Comparison of ENCODE assay signal across 24 mouse cellular contexts in genomic region chr11:62087051-62087450, GRCm38 (mm10).
DNase-seq lines count a peak whose midpoint lies in the region; ATAC-seq and TF ChIP-seq lines count a peak whose summit lies in the region.
"Had no signal": no experiment of that assay in that cellular context is flagged by ENCODE, and none has a peak within 500 bp of the region (broad histone marks: within the 10 kb centered on the region; RNA-seq: fewer than 3 reads in every experiment).

No protein-coding gene starts in this region.

- H3K27ac ChIP-seq in intestine, embryonic 14.5 days (ENCODE audit: low read depth): peak overlapping the region; percentile 17; the same call in 1 of the 2 replicates
- H3K27ac ChIP-seq in intestine, postnatal 0 days (ENCODE audit: low read depth, low read length): no peak overlapping the region
- peak overlapping the region; percentile 98 for H3K27ac ChIP-seq in embryonic fibroblast, embryonic 13.5 days (ENCODE audit: insufficient read depth, low read length)
- H3K27ac ChIP-seq: embryonic facial prominence, embryonic 13.5 days; embryonic facial prominence, embryonic 15.5 days; forebrain, embryonic 13.5 days; forebrain, embryonic 15.5 days had no signal

- no peak overlapping the region for H3K4me2 ChIP-seq in intestine, embryonic 14.5 days (ENCODE audit: low read length)
- no peak overlapping the region for H3K4me2 ChIP-seq in intestine, postnatal 0 days (replicated peaks; ENCODE audit: low read depth)
- H3K4me2 ChIP-seq: embryonic facial prominence, embryonic 13.5 days; embryonic facial prominence, embryonic 15.5 days; forebrain, embryonic 13.5 days; forebrain, embryonic 15.5 days had no signal

- ATAC-seq in intestine, embryonic 14.5 days (replicated peaks; ENCODE audit: low FRiP score, low TSS enrichment, low read depth): no peak
- no peak for ATAC-seq in intestine, postnatal 0 days
- ATAC-seq: activated CD4-positive, CD25-positive, alpha-beta regulatory T cell, adult 4 months; forebrain, embryonic 13.5 days; forebrain, embryonic 15.5 days; forebrain, postnatal 0 days; Patski had no signal

- no peak overlapping the region for H3K4me3 ChIP-seq in intestine, embryonic 14.5 days (ENCODE audit: low read depth, low read length)
- H3K4me3 ChIP-seq in intestine, postnatal 0 days (ENCODE audit: low read depth, low read length): no peak overlapping the region
- no peak overlapping the region for H3K4me3 ChIP-seq in embryonic fibroblast, embryonic 13.5 days (ENCODE audit: insufficient read depth, low read length)
- H3K4me3 ChIP-seq: embryonic facial prominence, embryonic 13.5 days; embryonic facial prominence, embryonic 15.5 days; forebrain, embryonic 13.5 days; forebrain, embryonic 15.5 days had no signal

- no peak overlapping the region for H3K9ac ChIP-seq in intestine, embryonic 14.5 days (ENCODE audit: low read length)
- no peak overlapping the region for H3K9ac ChIP-seq in intestine, postnatal 0 days (ENCODE audit: low read depth, low read length)
- H3K9ac ChIP-seq: embryonic facial prominence, embryonic 13.5 days; embryonic facial prominence, embryonic 15.5 days; forebrain, embryonic 13.5 days; forebrain, embryonic 15.5 days; forebrain, postnatal 0 days had no signal

- peak; percentile 33 for DNase-seq in heart, adult 11 months
- no peak for DNase-seq in heart, adult 18-20 months
- DNase-seq in intestine, embryonic 14.5 days (ENCODE audit: low spot score): no peak
- DNase-seq in 3T3-L1 (ENCODE audit: low read depth, low spot score): peak; percentile 59
- no peak for DNase-seq in adrenal gland, postnatal 25 days
- DNase-seq in urinary bladder, postnatal 25 days (ENCODE audit: low spot score): no peak
- DNase-seq: adrenal gland, adult 8-10 months; adrenal gland, postnatal 14 days; cerebellum, adult 11 months; cerebellum, adult 18-20 months; cerebellum, adult 8-10 months; cerebellum, adult 9-11 months; cerebellum, postnatal 14 days; cerebellum, postnatal 36 days; embryo, embryonic 11 days; forebrain, postnatal 0 days had no signal

- no peak for TF ChIP-seq POLR2A in embryonic fibroblast, embryonic 13.5 days (IDR thresholded peaks at IDR 0.05; ENCODE audit: low read depth, low read length)

- no peak for TF ChIP-seq CTCF in intestine, postnatal 0 days (IDR thresholded peaks at IDR 0.05; ENCODE audit: low read depth)
- TF ChIP-seq CTCF in embryonic fibroblast, embryonic 13.5 days (IDR thresholded peaks at IDR 0.05; ENCODE audit: borderline replicate concordance, insufficient read depth, low read length): no peak

- no peaks in the 10 kb centered on the region for H3K36me3 ChIP-seq in intestine, embryonic 14.5 days (ENCODE audit: control insufficient read depth, insufficient read depth, low read length)
- H3K36me3 ChIP-seq in intestine, postnatal 0 days (ENCODE audit: control insufficient read depth, insufficient read depth): no peaks in the 10 kb centered on the region
- H3K36me3 ChIP-seq: embryonic facial prominence, embryonic 13.5 days; embryonic facial prominence, embryonic 15.5 days; forebrain, embryonic 15.5 days had no signal

- H3K4me1 ChIP-seq in intestine, embryonic 14.5 days (replicated peaks; ENCODE audit: control insufficient read depth, insufficient read depth, low read length): peaks cover 5% of the 10 kb centered on the region
- H3K4me1 ChIP-seq in intestine, postnatal 0 days (replicated peaks; ENCODE audit: control insufficient read depth, insufficient read depth, low read length): no peaks in the 10 kb centered on the region
- peaks cover 38% of the 10 kb centered on the region for H3K4me1 ChIP-seq in embryonic fibroblast, embryonic 13.5 days (ENCODE audit: control insufficient read depth, insufficient read depth, low read length)
- H3K4me1 ChIP-seq: embryonic facial prominence, embryonic 13.5 days; embryonic facial prominence, embryonic 15.5 days; forebrain, embryonic 13.5 days; forebrain, embryonic 15.5 days had no signal

- 77% methylated on average over 1 of the region's 1 CpGs for WGBS in intestine, embryonic 14.5 days
- WGBS in intestine, postnatal 0 days: 61% methylated on average over 1 of the region's 1 CpGs

- no peaks in the 10 kb centered on the region for H3K9me3 ChIP-seq in intestine, embryonic 14.5 days (ENCODE audit: control insufficient read depth, low read length)
- H3K9me3 ChIP-seq in intestine, postnatal 0 days (ENCODE audit: control insufficient read depth): no peaks in the 10 kb centered on the region
- H3K9me3 ChIP-seq: embryonic facial prominence, embryonic 13.5 days; embryonic facial prominence, embryonic 15.5 days; forebrain, embryonic 13.5 days; forebrain, embryonic 15.5 days had no signal

- no peaks in the 10 kb centered on the region for H3K27me3 ChIP-seq in intestine, embryonic 14.5 days (replicated peaks; ENCODE audit: control insufficient read depth, insufficient read depth, low read length)
- no peaks in the 10 kb centered on the region for H3K27me3 ChIP-seq in intestine, postnatal 0 days (replicated peaks; ENCODE audit: control insufficient read depth, insufficient read depth, low read length)
- H3K27me3 ChIP-seq: embryonic facial prominence, embryonic 13.5 days; embryonic facial prominence, embryonic 15.5 days; forebrain, embryonic 13.5 days; forebrain, embryonic 15.5 days; Patski had no signal

Comparison
In these comparisons a context has a peak if more than half of its experiments do, and no peak if none do; other contexts are left out.
1. DNase-seq: peak in heart, adult 11 months (single experiment) and 3T3-L1 (single experiment); none in heart, adult 18-20 months (0 of 2), intestine, embryonic 14.5 days (single experiment), adrenal gland, postnatal 25 days (single experiment) and urinary bladder, postnatal 25 days (single experiment).